Mouse (Mus musculus) small intestine, adult 2 months (tissue): ENCODE results near the gene Dag1.

Source experiments
- CTCF ChIP-seq: fragments of 200-500 bp; IDR thresholded peaks from 2 replicates; pipeline ENCODE4 v1.5.1; 2012; ENCODE audit warnings: low read depth, mild to moderate bottlenecking, control low read depth, inconsistent platforms, low read length, moderate library complexity, mixed read lengths; ENCODE audit not compliant: insufficient replicate concordance, insufficient read length; ENCODE audit errors: extremely low read depth
- POLR2A ChIP-seq: fragments of 200-500 bp; IDR thresholded peaks from 2 replicates; pipeline ENCODE4 v1.6.1; 2012; ENCODE audit warnings: low read depth, mild to moderate bottlenecking, control low read depth, inconsistent platforms, low read length, moderate library complexity

- no peak for TF ChIP-seq CTCF
- no peak for TF ChIP-seq POLR2A
Observed at GRCm38 (mm10) chr9:108251877-108252276, 11.9 kb downstream of the Dag1 start.
